Mouse (Mus musculus) limb, embryonic 11.5 days (tissue): ENCODE measurements around the gene 4922502D21Rik. TPM values are rescaled to one million over a fixed set of nuclear protein-coding genes. Genes with fewer than 3 reads are reported as not detected.

ENCODE experiments used
- ATAC-seq: fragments of 200-750 bp; cut with Nextera tagmentation; 2 replicates; pipeline ENCODE4 v1.8.0; 2017; ENCODE audit warnings: low read depth; ENCODE audit not compliant: insufficient number of reproducible peaks, low FRiP score, low TSS enrichment
- DNase-seq: peaks from one replicate; pipeline ENCODE4 v3.0.0-alpha.2; 2015; ENCODE audit warnings: low spot score
- H3K27ac ChIP-seq: fragments of 300-500 bp; sonication (generic); replicated peaks from 2 replicates; pipeline ENCODE4 v1.5.1; 2014; ENCODE audit warnings: low read depth, mild to moderate bottlenecking, low read length
- H3K27me3 ChIP-seq: fragments of 300-500 bp; sonication (generic); 2 replicates; pipeline ENCODE4 v1.6.1; 2014; ENCODE audit warnings: mild to moderate bottlenecking, low read length, mixed read lengths; ENCODE audit not compliant: control insufficient read depth, insufficient read depth
- H3K36me3 ChIP-seq: fragments of 300-500 bp; sonication (generic); 2 replicates; pipeline ENCODE4 v1.6.1; 2014; ENCODE audit warnings: mild to moderate bottlenecking, low read length, moderate library complexity, mixed read lengths; ENCODE audit not compliant: control insufficient read depth, insufficient read depth
- H3K4me1 ChIP-seq: fragments of 300-500 bp; sonication (generic); 2 replicates; pipeline ENCODE4 v1.6.1; 2014; ENCODE audit warnings: low read length, mixed read lengths; ENCODE audit not compliant: control insufficient read depth, insufficient read depth
- H3K4me2 ChIP-seq: fragments of 300-500 bp; sonication (generic); 2 replicates; pipeline ENCODE4 v1.6.1; 2014; ENCODE audit warnings: low read depth, mild to moderate bottlenecking, moderate library complexity; ENCODE audit not compliant: severe bottlenecking
- H3K4me3 ChIP-seq: fragments of 300-500 bp; sonication (generic); 2 replicates; pipeline ENCODE4 v1.5.1; 2014; ENCODE audit warnings: low read depth, low read length
- H3K9ac ChIP-seq: fragments of 300-500 bp; sonication (generic); 2 replicates; pipeline ENCODE4 v1.6.1; 2014; ENCODE audit warnings: mild to moderate bottlenecking, low read length
- H3K9me3 ChIP-seq: fragments of 300-500 bp; sonication (generic); 2 replicates; pipeline ENCODE4 v1.6.1; 2016; ENCODE audit warnings: low read length; ENCODE audit not compliant: control insufficient read depth
- WGBS: fragments of 180-500 bp; shearing (Covaris S2); extraction: QIAGEN DNeasy Blood & Tissue Kit; methylation state at CpG from one replicate; pipeline ENCODE4 v1.1.7; 2014; 5-methylcytosine and 5-hydroxymethylcytosine counted together
- polyA plus RNA-seq: library from polyadenylated mRNA; unstranded; fragments of >200 nt; fragmentation: Nextera tagmentation; extraction: Ambion mirVana; gene quantifications from 2 replicates; pipeline ENCODE4 v1.2.1, GENCODE M21; 2014

The 4922502D21Rik gene
- polyA plus RNA-seq, 1 experiment from 2014 or later: not detected

- no peak overlapping the region for H3K27ac ChIP-seq
- H3K9me3 ChIP-seq: no peaks in the 10 kb centered on the region
- DNase-seq: no peak
- no peaks in the 10 kb centered on the region for H3K27me3 ChIP-seq
- no peaks in the 10 kb centered on the region for H3K36me3 ChIP-seq
- no peak overlapping the region for H3K4me2 ChIP-seq
- WGBS: 84% methylated on average over 7 of the region's 7 CpGs
- no peak for ATAC-seq
- no peak overlapping the region for H3K9ac ChIP-seq
- H3K4me1 ChIP-seq: no peaks in the 10 kb centered on the region
- H3K4me3 ChIP-seq: no peak overlapping the region
These were observed 47.1 kb downstream of the 4922502D21Rik start for GRCm38 (mm10) chr6:129284384-129285104.

- Histone ChIP-seq H3K36me3 (no peaks in the 10 kb centered on the region), H3K4me2 (no peak overlapping the region), H3K27me3 (no peaks in the 10 kb centered on the region), H3K4me1 (no peaks in the 10 kb centered on the region), H3K4me3 (no peak overlapping the region), H3K9me3 (no peaks in the 10 kb centered on the region), H3K9ac (no peak overlapping the region), H3K27ac (no peak overlapping the region)
- ATAC-seq (no peak), DNase-seq (no peak)
- 68% methylated on average over 3 of the region's 3 CpGs for WGBS
These were observed 48.3 kb downstream of the 4922502D21Rik start for GRCm38 (mm10) chr6:129283271-129283670.

- WGBS: 94% methylated on average over 2 of the region's 2 CpGs
- ATAC-seq (no peak), DNase-seq (no peak)
- Histone ChIP-seq H3K4me3 (no peak overlapping the region), H3K27me3 (no peaks in the 10 kb centered on the region), H3K9ac (no peak overlapping the region), H3K4me2 (no peak overlapping the region), H3K27ac (no peak overlapping the region), H3K36me3 (no peaks in the 10 kb centered on the region), H3K4me1 (no peaks in the 10 kb centered on the region), H3K9me3 (no peaks in the 10 kb centered on the region)
These were observed 55.1 kb downstream of the 4922502D21Rik start for GRCm38 (mm10) chr6:129276483-129276882.

- no peaks in the 10 kb centered on the region for H3K4me1 ChIP-seq
- H3K27me3 ChIP-seq: no peaks in the 10 kb centered on the region
- no peak overlapping the region for H3K4me3 ChIP-seq
- H3K9me3 ChIP-seq: no peaks in the 10 kb centered on the region
- no peak overlapping the region for H3K27ac ChIP-seq
- ATAC-seq: no peak
- H3K9ac ChIP-seq: no peak overlapping the region
- WGBS: 67% methylated on average over 3 of the region's 3 CpGs
- no peaks in the 10 kb centered on the region for H3K36me3 ChIP-seq
- DNase-seq: no peak
- no peak overlapping the region for H3K4me2 ChIP-seq
These were observed 55.9 kb downstream of the 4922502D21Rik start for GRCm38 (mm10) chr6:129275624-129276203.

- Histone ChIP-seq H3K4me3 (no peak within 1 kb of the TSS), H3K4me1 (no peaks in the 10 kb centered on the region), H3K27ac (no peak within 1 kb of the TSS), H3K4me2 (no peak within 1 kb of the TSS), H3K9ac (no peak within 1 kb of the TSS), H3K36me3 (no peaks in the 10 kb centered on the region), H3K9me3 (no peaks in the 10 kb centered on the region), H3K27me3 (no peaks in the 10 kb centered on the region)
- no peak for DNase-seq
- whole genome bisulfite sequencing: 81% methylated on average over 9 of the region's 9 CpGs
- no peak for ATAC-seq
These were observed 56.4 kb downstream of the 4922502D21Rik start, which contains the start of gene Cd69 for GRCm38 (mm10) chr6:129275220-129275619. Gene Cd69 (minus strand): TSS chr6:129275436.

GRCm38 (mm10) chr6:129274476-129274875 lies 57.1 kb downstream of the 4922502D21Rik start:
- no peak overlapping the region for H3K9ac ChIP-seq
- no peak overlapping the region for H3K4me3 ChIP-seq
- H3K36me3 ChIP-seq: no peaks in the 10 kb centered on the region
- H3K4me2 ChIP-seq: no peak overlapping the region
- no peak for DNase-seq
- ATAC-seq: no peak
- H3K27me3 ChIP-seq: no peaks in the 10 kb centered on the region
- 85% methylated on average over 2 of the region's 2 CpGs for WGBS
- H3K27ac ChIP-seq: no peak overlapping the region
- no peaks in the 10 kb centered on the region for H3K4me1 ChIP-seq
- H3K9me3 ChIP-seq: no peaks in the 10 kb centered on the region

- Histone ChIP-seq H3K27me3 (no peaks in the 10 kb centered on the region), H3K4me3 (no peak overlapping the region), H3K4me1 (no peaks in the 10 kb centered on the region), H3K27ac (no peak overlapping the region), H3K9ac (no peak overlapping the region), H3K9me3 (no peaks in the 10 kb centered on the region), H3K36me3 (no peaks in the 10 kb centered on the region), H3K4me2 (no peak overlapping the region)
- DNase-seq (no peak), ATAC-seq (no peak)
- 76% methylated on average over 3 of the region's 3 CpGs for WGBS
These were observed 57.9 kb downstream of the 4922502D21Rik start for GRCm38 (mm10) chr6:129273662-129274061.
